Mouse (Mus musculus) megakaryocyte, embryonic 14.5 days (primary cell): ENCODE data around the gene R3hdm4.

ENCODE experiments used
- FLI1 ChIP-seq: IDR thresholded peaks from 2 replicates; pipeline ENCODE4 v1.6.1; 2012; ENCODE audit warnings: low read length, inconsistent platforms, mixed read lengths
- GATA1 ChIP-seq: IDR thresholded peaks from 3 replicates; pipeline ENCODE4 v1.6.1; 2012; ENCODE audit warnings: mixed read lengths, low read length, inconsistent platforms, borderline replicate concordance

GRCm38 (mm10) chr10:79966886-79967400 lies 45.9 kb upstream of the R3hdm4 start:
- TF ChIP-seq FLI1 (no peak), GATA1 (no peak)
